Mouse (Mus musculus) kidney, adult 8-10 months (tissue): ENCODE measurements around the gene Slc51a.
A peak's percentile ranks its signal among the peaks of the same experiment; 100 is the strongest.

Experiments used
- DNase-seq, 2 experiments: peaks; one replicate each; pipeline ENCODE4 v3.0.0; 2022

Gene Slc51a

DNA sequence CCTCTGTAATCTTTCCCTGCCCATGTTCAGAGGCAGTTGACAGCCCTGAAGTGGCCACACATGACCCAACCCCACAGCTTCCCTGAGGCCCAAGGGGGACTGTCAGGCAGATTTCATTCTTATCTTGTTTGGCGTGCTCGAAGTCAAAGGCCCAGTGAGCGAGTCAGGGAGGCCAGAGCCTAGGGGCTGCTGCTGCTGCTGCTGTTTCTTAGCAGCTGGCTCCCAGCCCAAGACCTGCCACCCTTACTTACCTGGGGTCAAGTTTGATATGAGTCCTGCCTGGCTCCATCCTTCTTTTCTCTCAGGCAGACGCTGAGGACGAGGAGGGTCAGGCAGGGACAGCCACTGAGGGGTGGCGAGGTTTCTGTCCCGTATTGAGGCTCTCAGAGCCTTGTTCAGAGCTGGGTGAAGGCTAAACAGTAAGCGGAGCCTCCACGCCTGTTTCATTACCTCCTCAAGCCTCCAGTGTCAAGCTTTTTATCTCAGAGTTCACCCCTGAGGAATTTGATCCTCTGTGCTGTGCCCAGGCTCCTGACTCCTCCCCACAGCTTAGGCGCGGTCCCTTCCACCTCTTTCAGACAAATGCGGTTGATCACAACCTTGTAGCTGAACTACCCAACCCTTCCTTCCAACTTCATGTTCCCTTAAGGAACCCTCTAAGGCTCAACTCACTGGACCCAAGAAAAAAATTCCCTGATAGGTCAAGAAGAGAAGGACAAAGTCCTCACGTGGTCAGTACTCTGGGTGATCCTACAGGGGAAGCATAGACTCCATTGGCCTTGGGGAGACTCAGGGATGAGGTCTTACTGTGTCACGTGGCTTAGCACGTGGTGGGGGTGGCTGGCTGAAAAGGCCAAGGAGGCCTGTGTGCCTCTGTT, at the start of gene Slc51a:
Slc51a (minus strand) TSS at position 646 of the 878 bp plus-strand sequence.
- DNase-seq = peak; percentile 82 to 88

DNA sequence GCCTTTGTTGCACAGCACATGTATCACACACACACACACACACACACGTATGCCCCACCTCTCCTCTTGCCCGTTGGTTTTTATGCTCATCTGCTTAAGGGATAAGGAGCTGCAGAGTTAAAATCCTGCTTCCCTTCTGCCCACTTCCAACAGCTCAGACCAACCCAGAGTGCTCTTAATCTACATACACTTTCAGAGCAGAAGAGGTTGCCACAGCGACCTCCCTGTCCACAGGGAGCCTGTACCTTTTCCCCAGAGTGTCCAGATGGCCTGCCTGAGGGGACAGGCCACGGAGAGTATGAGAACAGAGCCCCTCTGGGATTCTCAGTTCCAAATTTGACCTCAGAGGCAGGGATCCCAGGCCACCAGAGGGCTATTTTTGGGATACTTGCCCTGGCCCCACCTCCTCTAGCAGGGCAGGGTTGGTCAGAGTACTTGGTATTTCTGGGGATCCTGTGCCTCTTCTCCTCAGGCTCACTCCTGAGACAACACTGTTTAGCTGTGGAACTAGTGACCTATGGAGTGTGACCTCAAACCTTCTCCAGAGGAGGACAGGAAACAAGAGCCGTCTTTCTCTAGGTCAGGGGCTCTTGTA, 47.6 kb upstream of the Slc51a start:
- DNase-seq = no peak

DNA sequence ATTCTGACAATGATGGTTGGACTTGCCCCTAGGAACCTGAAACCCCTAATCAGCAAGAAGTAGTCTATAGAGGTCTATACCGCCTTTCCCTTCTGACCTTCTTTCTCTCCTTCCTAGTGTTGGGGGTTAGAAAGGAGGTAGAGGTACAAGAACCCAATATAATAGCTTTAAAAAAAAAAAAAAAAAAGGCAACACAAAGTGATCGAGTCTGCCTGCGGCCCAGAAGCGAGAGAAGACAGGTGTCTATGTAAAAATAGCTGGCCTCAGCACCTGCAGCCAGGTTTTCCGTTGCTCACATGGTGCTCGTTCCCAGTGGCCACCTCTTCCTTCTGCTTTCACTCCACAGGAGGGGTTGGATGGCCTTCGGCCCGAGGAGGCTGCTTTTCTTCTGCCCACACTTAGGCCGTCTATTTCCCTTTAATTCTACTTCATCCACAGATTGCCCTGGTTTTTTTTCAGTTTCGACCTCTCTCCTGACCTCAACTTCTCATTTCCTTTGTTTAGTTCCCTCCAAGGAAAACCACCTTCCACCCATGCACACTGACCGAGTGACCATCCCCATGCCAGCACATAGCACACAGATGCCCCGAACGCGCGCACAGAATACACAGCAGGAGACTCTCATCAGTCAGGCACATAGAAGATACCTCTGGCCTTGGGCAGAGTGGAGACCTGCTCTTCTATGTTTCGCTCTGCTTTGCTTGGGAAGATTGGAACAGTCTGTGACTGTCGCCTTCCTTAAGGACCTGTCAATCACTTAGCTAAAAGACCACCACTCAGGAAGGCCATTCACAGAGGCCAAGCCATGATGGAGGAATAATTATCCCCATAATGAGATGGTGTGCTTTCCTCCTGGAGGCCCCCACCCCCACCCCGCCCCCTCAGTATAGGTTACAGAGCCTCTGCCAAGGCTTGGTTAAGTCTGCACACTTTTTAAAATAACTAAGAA, 45.5 kb upstream of the Slc51a start:
- no peak for DNase-seq

DNA sequence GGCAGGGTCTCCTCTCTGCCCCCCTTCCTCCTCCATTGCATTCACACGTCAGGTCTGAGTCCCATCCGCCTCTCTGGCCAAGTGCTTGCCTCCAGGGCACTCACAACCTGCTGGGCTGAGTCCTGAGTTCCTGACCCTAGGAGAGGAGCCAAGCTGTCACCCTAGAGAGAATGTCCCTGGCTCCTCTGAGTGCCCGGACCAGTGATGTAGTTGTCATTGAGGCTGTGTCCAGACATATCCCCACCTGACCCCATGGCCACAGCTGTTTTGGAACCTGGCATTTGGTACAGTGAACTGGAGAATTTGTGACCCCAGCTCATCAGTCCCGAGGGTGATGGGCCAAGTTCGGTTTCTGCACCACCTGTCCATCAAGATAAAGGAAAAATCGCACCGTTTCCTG, 39.2 kb upstream of the Slc51a start:
- DNase-seq = no peak

DNA sequence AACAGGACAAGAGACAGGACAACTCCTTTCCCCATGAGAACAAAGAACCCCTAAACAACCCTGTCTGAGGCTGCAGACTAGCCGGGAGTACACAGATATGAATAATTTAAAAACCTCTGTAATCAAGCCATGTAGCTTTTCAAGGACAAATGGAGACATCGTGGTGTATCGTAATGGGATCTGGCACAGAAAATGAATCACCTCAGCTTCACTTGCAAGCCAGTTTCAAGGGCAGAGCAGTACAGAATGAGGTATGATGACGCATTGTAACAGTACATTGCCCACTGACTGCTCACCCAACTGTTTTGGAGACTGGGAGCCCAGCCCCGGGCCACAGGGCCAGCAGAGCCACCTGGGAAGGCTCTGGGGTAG, 36.6 kb upstream of the Slc51a start:
- DNase-seq = no peak

DNA sequence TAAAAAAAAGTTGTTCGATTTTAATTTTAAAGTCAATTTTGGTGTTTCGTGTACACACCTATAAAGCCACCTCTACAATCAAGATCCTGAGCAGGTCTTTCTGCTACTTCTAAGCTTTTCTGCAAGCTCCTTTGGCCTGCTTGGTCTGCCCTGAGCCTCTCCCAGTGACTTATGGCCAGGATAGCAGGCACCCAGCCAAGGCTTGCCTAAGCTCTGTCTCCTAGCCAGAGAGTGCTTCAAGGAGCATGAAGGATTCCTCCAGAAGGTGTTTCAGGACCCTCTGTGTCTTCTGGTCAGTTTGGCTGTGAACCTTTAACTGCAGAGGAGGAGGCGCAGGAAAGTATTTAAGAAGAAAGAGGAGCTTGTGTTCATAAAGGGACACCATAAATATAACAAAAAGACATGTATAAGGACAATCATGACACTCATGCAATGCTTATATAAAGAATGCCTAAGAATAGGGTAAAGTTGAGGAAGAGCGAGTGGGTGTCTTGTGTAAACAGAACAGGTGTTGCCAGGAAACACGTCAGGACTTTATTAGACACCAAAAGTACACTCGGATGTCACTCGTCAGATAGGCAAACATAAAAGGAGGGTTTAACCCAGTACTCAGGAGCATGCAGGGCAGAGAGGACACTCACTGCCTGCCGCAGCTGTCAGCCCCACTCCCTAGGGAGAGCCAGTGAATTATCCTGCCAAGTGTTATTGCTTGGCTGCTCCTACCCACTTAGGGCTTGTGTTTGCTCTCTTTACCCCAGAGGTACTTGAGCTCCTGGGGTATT, 36.0 kb upstream of the Slc51a start:
- DNase-seq = peak; percentile 49 to 50

DNA sequence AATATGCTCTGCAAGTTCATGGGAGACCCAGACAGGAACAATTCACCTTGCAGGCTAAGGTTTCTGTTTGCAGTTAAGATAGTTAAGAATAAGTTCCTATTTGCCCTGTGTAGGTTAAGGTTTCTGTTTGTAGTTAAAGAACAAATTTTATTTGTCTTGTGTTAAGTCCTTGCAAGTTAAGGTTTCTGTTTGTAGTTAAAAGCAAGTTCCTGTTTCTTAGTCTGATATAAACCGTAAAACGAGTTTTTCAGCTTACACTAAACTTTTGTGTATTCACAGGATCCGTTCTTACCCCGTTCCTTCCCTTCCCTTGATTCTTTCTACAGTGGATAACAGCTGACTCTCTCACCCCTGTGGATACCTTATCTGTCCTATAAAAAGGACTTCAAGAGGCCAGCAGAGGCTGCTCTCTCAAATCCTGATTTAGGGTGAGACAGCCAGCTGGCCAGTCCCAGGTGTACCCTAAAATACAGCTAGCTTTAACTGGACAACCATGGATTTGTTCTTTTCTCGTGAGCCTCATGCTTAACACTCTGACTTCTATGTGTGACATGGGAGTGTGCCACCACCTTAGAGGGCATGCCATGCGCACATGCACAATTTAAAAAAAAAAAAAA, 35.0 kb upstream of the Slc51a start:
- DNase-seq = no peak

DNA sequence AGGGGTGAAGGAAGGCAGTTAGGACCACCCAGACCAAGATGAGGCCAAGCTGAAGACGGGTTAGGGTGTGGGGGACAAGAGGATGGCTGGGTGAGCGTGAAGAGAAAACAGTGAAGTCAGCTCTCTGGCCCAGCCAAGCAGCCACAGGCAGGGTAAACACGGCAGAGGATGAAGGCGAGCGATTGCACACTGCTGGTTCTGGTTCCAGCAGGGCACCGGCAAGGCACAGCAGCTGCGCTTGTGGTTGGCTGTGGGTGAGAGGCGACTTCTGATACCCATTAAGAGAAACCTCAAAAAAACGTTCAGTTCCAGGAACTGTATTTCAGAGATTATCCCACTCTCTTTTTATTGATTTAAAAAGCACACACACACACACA, 32.7 kb upstream of the Slc51a start:
- DNase-seq = no peak

DNA sequence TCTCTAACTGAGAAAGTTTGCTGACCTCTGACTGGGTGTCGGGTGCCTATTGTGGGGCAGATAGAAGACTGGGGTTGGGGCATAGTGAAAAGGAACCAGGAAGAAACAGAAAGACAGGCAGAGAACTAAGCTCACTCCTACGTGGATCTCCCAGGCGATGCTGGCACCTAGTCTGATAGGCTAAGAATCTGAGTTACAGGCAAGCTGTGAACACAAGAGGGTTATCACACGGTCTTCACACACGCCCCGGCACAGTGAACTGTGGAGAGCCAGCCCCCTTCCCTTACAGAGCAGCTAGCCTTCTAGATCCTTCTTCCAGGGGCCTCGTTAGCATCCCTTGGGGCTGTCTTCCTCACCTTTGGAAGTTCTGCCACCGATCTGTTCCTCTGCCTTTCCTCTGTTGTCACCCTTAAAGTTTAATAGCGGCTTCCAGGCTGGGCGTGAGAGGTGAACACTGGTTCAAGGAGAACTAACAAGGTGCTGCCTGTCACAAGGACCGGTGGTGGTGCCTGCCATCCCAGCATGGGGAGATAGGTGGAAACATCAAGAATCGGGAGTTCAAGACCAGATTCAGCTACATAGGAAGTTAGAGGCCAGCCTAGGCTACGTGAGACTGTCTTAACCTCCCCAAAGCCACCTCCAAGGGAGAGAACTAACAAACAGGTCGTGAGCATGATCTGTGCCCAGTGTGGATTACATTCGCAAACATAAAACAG, 32.1 kb upstream of the Slc51a start:
- DNase-seq = no peak

DNA sequence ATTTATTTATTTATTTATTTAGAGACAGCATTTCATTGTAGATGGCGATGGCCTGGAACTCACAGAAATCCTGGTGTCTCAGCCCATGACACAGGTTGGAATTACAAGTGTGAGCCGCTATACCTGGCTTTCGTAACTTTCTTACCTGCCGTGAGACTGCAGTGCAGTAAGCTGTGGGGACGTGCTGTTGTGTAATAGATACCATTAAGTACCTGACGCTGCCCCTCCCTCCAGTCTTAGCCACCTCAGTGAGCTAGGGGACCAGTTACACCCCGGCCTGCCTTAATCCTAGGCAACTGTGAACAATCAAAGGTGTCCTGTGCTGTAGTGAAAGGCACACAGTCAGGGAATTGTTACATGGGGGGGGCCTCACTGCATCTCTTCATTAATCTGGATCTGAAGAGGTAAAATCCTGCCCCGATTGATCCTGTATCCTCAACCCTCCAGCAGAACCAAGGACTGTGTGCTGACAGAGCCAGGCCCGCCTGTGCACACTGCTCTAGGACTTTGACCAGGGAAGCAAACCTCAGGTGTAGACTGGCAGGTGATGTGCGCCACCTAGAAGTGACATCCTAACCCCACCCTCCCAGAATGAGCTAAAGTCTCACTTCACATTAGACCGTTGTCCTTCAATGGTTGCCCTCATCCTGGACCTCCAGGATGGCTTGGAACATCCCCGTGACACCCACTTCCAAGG, 30.3 kb upstream of the Slc51a start:
- DNase-seq = no peak

DNA sequence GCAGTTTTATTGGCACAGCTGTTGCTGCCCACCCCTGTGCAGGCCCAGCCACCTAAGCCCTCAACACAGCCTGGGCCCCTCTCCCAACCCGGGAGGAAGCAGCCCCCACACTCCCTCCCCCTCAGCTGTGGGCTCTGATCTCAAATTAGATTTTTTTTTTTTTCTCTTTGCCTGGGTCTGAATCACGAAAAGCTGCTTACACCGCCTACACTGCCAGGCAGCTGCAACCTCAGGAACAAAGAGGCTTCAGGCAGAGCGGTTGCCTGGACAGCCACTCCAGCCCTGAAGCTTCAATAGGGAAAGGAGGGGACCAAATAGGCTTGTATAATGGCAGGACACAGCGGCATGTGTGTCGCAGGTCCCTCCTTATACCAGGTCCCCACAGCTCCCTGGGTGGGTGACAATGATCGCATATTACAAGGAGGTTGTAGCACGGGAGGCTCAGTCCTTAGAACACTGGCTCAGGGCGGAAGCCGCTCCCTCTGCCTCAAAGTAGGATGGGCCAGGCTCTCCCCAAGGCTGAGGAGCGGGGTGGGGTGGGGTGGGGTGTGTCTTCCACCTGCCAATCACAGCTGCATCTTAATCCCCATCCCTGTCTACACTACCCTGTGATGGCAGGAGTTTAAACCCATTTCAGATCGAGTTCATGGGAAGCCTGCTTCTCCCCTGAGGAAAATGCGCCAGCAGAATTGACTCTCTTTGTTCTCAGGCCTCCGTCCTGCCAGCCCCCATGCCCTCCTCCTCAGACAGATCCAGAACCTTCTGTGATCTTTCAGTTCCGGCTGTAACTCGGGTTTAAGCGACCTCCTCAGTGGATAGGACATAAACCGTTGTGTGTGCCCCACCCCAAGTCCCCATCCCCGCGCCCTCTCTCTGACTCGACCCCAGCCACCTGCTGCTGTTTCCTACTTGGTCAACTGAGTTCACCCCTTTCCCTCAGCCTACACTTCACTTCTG, 28.6 kb upstream of the Slc51a start:
- DNase-seq = no peak

DNA sequence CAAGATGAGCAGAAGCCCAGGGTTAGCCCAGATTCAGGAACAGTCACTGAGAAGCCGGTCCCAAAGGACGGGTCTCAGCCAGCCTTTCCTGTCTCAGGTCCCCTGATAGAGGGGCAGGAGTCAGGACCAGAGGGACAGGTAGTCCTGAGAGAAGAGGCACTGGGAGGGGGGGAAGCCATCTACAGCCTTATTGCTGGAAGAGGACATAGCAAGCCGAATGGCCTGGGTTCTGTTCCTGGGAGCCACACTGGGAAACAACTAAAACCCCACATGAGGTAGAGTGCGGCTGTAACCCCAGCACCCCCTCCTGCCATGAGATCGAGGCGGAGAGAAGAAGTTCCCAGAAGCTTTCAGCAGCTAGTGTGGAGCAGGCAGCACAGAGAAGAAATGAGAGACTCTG, 26.3 kb upstream of the Slc51a start:
- no peak for DNase-seq

DNA sequence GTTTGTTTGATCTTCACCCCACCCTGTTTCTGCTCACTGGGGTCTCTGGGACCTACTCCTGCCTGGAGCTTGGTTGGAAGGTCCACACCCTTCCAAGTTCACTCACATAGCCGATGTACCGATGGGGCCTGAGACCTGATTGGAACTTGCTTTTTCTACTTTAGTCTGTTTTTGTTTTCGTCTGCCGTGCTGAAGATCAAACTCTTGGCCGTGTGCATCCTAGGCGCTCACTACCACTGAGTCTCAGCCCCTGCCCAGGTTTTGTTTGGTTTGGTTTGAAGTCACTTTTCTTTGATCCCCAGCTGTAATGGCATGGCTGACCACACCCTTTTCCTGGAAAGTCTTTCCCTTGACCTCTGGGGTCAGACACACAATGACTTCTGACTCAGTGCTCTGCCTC, 25.7 kb upstream of the Slc51a start:
- no peak for DNase-seq

DNA sequence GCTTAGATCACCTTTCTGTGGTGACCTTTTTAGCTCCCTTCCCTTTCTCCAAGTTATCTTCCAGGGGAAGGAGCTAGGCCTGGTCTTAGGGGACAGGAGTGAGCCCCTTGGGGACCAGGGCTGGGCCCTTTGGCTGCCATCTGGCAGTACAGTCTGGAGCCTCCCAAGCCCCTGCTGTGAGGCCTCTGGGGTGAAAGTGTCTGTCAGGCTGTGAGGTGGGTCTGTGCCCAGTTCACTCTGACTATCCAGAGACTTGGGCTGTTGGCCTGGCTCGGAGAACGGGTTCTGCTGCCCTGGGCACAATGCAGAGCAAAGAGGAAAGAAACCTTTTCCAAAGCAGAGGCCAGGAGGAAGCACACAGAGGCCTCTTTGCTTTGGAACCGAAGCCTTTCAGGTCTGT, 25.2 kb upstream of the Slc51a start:
- DNase-seq = no peak

DNA sequence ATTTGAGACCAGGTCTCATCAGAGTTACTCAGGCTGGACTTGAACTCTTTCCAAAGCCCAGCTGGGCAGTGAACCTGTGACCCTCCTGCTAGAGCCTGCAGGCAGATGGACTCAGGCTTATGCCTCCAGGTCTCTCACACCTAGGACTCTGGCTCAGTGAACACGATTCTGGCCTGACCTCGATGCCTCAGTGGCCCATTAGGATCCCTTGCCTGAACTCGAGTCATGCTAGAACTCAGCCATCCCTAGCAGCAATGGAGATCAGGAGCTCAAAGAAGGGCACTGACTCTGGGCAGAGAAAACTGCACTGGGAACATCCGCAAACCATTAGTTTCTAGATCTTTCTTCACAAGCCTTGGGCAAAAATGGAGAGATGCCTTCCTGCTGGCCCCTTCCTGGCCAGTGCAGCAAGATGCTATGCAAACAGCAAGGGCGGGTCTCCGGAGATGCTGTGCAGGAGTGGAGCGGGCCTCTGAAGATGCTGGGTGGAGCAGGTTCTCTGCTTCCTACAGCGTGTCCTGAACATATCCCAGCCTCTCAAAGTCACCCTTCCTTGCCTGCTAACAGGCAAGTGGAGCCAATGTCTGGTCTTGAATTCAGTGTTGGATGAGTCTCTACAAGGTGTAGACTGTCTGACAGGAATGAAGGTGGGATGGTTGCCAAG, 24.3 kb upstream of the Slc51a start:
- no peak for DNase-seq

DNA sequence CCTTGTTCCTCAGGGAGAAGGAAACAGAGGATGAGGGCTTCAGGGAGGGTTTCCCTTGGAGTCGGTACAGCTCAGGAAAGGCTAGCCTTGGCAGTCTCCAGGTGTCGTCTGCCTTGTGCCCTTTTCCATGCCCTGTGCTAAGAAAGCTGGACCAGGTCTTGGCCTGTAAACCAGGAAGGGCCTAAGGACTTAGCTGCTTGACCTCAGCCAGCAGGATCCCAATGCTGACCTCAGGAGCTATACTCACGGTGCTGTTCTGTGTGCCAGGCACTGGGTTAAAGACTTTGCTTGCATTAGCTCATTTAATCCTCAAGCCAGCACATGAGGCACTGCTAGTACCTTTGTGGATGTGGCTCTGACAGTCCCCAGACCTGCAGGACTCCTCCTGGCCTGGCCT, 23.7 kb upstream of the Slc51a start:
- no peak for DNase-seq

DNA sequence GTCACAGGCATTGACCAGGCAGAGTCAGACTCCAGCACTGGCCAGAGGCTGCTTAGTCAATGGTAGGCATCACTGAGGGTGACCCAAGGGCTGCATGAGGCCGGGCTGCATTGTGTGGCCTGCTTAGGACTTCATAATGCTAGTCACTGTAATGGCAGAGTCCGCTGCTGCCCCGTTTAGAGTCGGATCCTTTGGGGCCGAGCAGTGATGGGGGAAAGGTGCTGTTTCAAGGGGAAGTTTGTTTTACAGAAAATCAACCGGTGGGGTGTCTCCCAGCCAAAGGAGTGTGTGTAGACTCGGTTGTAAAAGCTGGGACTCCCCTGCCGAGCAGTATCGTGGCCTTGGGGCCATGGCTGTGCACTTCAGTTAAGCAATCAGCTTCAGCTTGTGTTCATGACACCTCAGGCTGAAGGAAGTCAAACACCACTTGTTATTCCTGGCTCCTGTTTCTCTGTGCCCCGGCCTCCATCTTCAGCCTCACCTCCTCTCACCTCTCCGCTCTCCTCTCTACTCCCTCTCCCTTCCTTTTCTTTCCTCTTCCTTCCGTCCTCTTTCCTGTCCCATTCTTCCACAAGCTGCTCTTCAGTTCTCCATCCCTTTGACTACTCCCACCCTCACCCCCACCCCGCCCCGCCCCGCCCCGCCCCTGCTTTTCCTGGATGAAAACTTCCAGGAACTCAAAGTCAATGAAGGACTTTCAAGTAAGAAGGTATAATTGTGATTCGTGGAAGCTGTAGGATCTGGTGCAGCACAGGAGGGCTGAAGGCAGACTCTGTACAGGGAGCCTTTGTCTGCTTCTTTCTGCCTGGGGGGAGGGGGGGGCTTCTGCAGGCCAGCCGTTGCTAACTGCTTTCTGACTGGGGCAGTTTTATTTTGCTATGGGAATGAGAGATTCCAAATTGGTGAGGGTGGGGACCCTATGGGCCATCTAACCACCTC, 23.0 kb upstream of the Slc51a start:
- DNase-seq = no peak
